Mouse (Mus musculus) embryo, embryonic 10.5 days (tissue): Measurements from ENCODE around the gene Rbm4b.
A peak's percentile ranks its signal among the peaks of the same experiment; 100 is the strongest.
"Not testable (repeated sequence)": the region's sequence is repeated elsewhere in the genome, so short reads cannot be mapped to it uniquely, and the experiment has no call there.

Experiments used
- DNase-seq: peaks from one replicate; pipeline ENCODE4 v3.0.0-alpha.2; 2015; ENCODE audit warnings: low spot score

The Rbm4b gene

GRCm38 (mm10) chr19:4745057-4745456 is 11.2 kb upstream of the Rbm4b start:
- no peak for DNase-seq

- no peak for DNase-seq
Observed at GRCm38 (mm10) chr19:4745681-4746080, 10.6 kb upstream of the Rbm4b start.

GRCm38 (mm10) chr19:4746611-4747010 is 9.7 kb upstream of the Rbm4b start:
- no peak for DNase-seq

GRCm38 (mm10) chr19:4747631-4748312 is 8.5 kb upstream of the Rbm4b start:
- DNase-seq, result no peak

- no peak for DNase-seq
Observed at GRCm38 (mm10) chr19:4748493-4748892, 7.8 kb upstream of the Rbm4b start.

GRCm38 (mm10) chr19:4749975-4750374 is 6.3 kb upstream of the Rbm4b start:
- DNase-seq, result no peak

GRCm38 (mm10) chr19:4755565-4756192 is 618 bp upstream of the Rbm4b start:
- DNase-seq, result peak; percentile 95

- DNase-seq, result no peak
Observed at GRCm38 (mm10) chr19:4756921-4757320, 624 bp downstream of the Rbm4b start.

- DNase-seq, result not testable (repeated sequence)
Observed at GRCm38 (mm10) chr19:4760544-4760943, 4.2 kb downstream of the Rbm4b start.

- DNase-seq, result no peak
Observed at GRCm38 (mm10) chr19:4762876-4763275, 6.6 kb downstream of the Rbm4b start.

GRCm38 (mm10) chr19:4767507-4768148 is 11.3 kb downstream of the Rbm4b start:
- no peak for DNase-seq

- DNase-seq, result no peak
Observed at GRCm38 (mm10) chr19:4772785-4773184, 16.5 kb downstream of the Rbm4b start.

- DNase-seq, result no peak
Observed at GRCm38 (mm10) chr19:4782891-4783290, 26.6 kb downstream of the Rbm4b start.

- DNase-seq, result no peak
Observed at GRCm38 (mm10) chr19:4785206-4785605, 28.9 kb downstream of the Rbm4b start.

GRCm38 (mm10) chr19:4786313-4786712 is 30.0 kb downstream of the Rbm4b start:
- no peak for DNase-seq

GRCm38 (mm10) chr19:4793281-4793830 is 37.1 kb downstream of the Rbm4b start:
- DNase-seq, result no peak

- DNase-seq, result peak; percentile 100
Observed at GRCm38 (mm10) chr19:4793831-4794422, 37.6 kb downstream of the Rbm4b start, which contains the start of gene Rbm4. TSS of gene Rbm4 (minus strand) at chr19:4793901.

GRCm38 (mm10) chr19:4795929-4796328 is 39.6 kb downstream of the Rbm4b start:
- no peak for DNase-seq

GRCm38 (mm10) chr19:4797846-4798245 is 41.5 kb downstream of the Rbm4b start:
- no peak for DNase-seq

- no peak for DNase-seq
Observed at GRCm38 (mm10) chr19:4799083-4799482, 42.8 kb downstream of the Rbm4b start.

GRCm38 (mm10) chr19:4802691-4803091 is 46.4 kb downstream of the Rbm4b start:
- DNase-seq, result no peak

- no peak for DNase-seq
Observed at GRCm38 (mm10) chr19:4803283-4803682, 47.0 kb downstream of the Rbm4b start.

GRCm38 (mm10) chr19:4810309-4810708 is 54.0 kb downstream of the Rbm4b start:
- peak; percentile 8 for DNase-seq
